Mouse (Mus musculus) embryonic facial prominence, embryonic 10.5 days (tissue): ENCODE measurements around the gene Camkv. TPM values are rescaled to one million over a fixed set of nuclear protein-coding genes. Genes with fewer than 3 reads are reported as not detected.

ENCODE experiments used
- DNase-seq: peaks from one replicate; pipeline ENCODE4 v3.0.0-alpha.2; 2017; ENCODE audit warnings: low spot score
- H3K27ac ChIP-seq: fragments of 300-500 bp; sonication (generic); replicated peaks from 2 replicates; pipeline ENCODE4 v1.5.1; 2016; ENCODE audit warnings: mild to moderate bottlenecking
- H3K27me3 ChIP-seq: fragments of 300-500 bp; sonication (generic); replicated peaks from 2 replicates; pipeline ENCODE4 v1.6.1; 2016; ENCODE audit warnings: low read depth, mild to moderate bottlenecking; ENCODE audit not compliant: poor library complexity, severe bottlenecking
- H3K36me3 ChIP-seq: fragments of 300-500 bp; sonication (generic); replicated peaks from 2 replicates; pipeline ENCODE4 v1.6.1; 2016; ENCODE audit warnings: mild to moderate bottlenecking, moderate library complexity
- H3K4me1 ChIP-seq: fragments of 300-500 bp; sonication (generic); 2 replicates; pipeline ENCODE4 v1.6.1; 2016
- H3K4me3 ChIP-seq: fragments of 300-500 bp; sonication (generic); 2 replicates; pipeline ENCODE4 v1.5.1; 2016; ENCODE audit warnings: mild to moderate bottlenecking, moderate library complexity
- H3K9me3 ChIP-seq: fragments of 300-500 bp; sonication (generic); 2 replicates; pipeline ENCODE4 v1.6.1; 2016; ENCODE audit warnings: mild to moderate bottlenecking
- WGBS: fragments of 180-500 bp; shearing (Covaris S2); methylation state at CpG from one replicate; pipeline ENCODE4 v1.1.7; 2016; 5-methylcytosine and 5-hydroxymethylcytosine counted together
- polyA plus RNA-seq: library from polyadenylated mRNA; unstranded; fragments of >200 nt; fragmentation: Nextera tagmentation; extraction: Ambion mirVana; gene quantifications from 2 replicates; pipeline ENCODE4 v1.2.1, GENCODE M21; 2016

Camkv gene
- polyA plus RNA-seq, 1 experiment from 2014 or later: 7.6 TPM

DNA sequence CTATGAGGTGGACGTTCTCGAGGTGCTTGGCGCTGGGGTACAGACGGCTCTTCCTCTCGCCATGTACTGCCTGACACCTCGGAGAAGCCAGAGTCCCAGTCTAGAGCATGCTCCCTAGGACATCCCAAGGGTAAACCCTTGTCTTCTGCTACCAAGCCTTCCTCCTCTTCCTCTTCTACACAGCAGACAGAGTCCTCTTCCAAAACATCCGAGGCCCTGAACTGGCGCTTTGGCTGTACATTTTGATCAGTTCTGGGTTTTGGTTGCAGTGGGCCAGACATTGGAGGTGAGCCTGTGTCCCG is 49.2 kb downstream of the Camkv start:
- H3K27ac ChIP-seq: peak overlapping the region; percentile 95
- WGBS: 35% methylated on average over 9 of the region's 9 CpGs
- peaks cover 84% of the 10 kb centered on the region for H3K4me1 ChIP-seq
- DNase-seq: no peak
- H3K27me3 ChIP-seq: peaks cover 12% of the 10 kb centered on the region; the same call in 1 of the 2 replicates
- peaks cover 7% of the 10 kb centered on the region; the same call in 1 of the 2 replicates for H3K36me3 ChIP-seq
- peak overlapping the region; percentile 81 for H3K4me3 ChIP-seq
- H3K9me3 ChIP-seq: no peaks in the 10 kb centered on the region

GRCm38 (mm10) chr9:107985131-107986119 is 50.0 kb downstream of the Camkv start, which contains the start of gene Inka1:
TSS of gene Inka1 (minus strand) at chr9:107985879.
- Histone ChIP-seq H3K4me3 (peak within 1 kb of the TSS; percentile 81), H3K9me3 (no peaks in the 10 kb centered on the region), H3K27me3 (peaks cover 12% of the 10 kb centered on the region; the same call in 1 of the 2 replicates), H3K27ac (peak within 1 kb of the TSS; percentile 95), H3K36me3 (peaks cover 7% of the 10 kb centered on the region; the same call in 1 of the 2 replicates), H3K4me1 (peaks cover 77% of the 10 kb centered on the region)
- DNase-seq: peak; percentile 95
- under 1% methylated on average over 58 of the region's 58 CpGs for WGBS

DNA sequence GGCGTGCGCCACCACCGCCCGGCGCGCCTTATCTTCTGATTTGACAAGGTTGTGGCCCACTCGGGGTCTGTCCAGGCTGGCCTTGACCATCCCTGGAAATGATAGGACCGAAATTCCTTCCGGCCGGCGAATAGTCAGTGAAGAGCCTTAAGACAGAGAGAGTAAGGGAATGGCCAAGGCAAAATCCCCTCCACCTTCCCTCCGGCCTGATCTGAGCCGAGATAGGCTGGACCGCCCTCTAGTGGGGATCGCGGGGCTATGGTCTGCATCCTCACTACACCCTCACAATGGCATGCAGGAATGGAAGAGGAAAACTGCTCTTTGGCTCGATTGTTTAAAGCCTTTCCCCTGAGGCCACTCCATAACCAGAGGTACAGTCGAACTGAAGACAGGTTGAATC is 50.9 kb downstream of the Camkv start:
- WGBS: 4% methylated on average over 18 of the region's 18 CpGs
- peak; percentile 90 for DNase-seq
- no peaks in the 10 kb centered on the region for H3K9me3 ChIP-seq
- H3K4me3 ChIP-seq: peak overlapping the region; percentile 81
- peaks cover 7% of the 10 kb centered on the region; the same call in 1 of the 2 replicates for H3K36me3 ChIP-seq
- peak overlapping the region; percentile 95 for H3K27ac ChIP-seq
- peaks cover 67% of the 10 kb centered on the region for H3K4me1 ChIP-seq
- peaks cover 12% of the 10 kb centered on the region; the same call in 1 of the 2 replicates for H3K27me3 ChIP-seq

GRCm38 (mm10) chr9:107987950-107988349 is 52.5 kb downstream of the Camkv start:
- WGBS: 59% methylated on average over 3 of the region's 3 CpGs
- H3K4me3 ChIP-seq: no peak overlapping the region
- H3K9me3 ChIP-seq: no peaks in the 10 kb centered on the region
- H3K4me1 ChIP-seq: peaks cover 60% of the 10 kb centered on the region
- peaks cover 7% of the 10 kb centered on the region; the same call in 1 of the 2 replicates for H3K36me3 ChIP-seq
- H3K27me3 ChIP-seq: peaks cover 12% of the 10 kb centered on the region; the same call in 1 of the 2 replicates
- no peak for DNase-seq
- H3K27ac ChIP-seq: peak overlapping the region; percentile 77

- Histone ChIP-seq H3K27ac (peak within 1 kb of the TSS; percentile 30; the same call in 1 of the 2 replicates), H3K4me1 (peaks cover 19% of the 10 kb centered on the region), H3K9me3 (no peaks in the 10 kb centered on the region), H3K27me3 (no peaks in the 10 kb centered on the region), H3K4me3 (no peak within 1 kb of the TSS), H3K36me3 (no peaks in the 10 kb centered on the region)
- DNase-seq: no peak
- WGBS: 48% methylated on average over 2 of the region's 2 CpGs
Measured at GRCm38 (mm10) chr9:107992197-107992596, 56.7 kb downstream of the Camkv start, which contains the start of gene Cdhr4. TSS of gene Cdhr4 (plus strand) at chr9:107992497.

DNA sequence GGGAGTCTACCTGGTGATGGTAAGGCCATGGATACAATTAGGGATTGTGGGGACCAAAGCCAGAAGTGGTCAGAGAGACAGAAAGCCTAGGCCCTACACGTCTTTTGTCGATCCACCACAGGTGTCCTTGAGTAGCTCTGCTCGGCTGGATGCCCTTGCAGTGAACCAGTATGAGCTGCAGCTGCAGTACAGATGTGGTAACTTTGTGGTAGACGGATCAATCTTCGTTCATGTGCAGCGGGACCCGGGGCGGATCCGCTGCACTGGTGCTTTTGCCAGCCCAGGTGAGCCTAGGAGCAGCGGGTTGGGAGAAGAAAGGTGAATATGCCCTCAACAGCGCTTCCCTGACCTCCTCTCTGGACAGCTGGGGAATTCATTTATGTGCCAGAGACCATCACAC is 57.5 kb downstream of the Camkv start:
- H3K4me3 ChIP-seq: no peak overlapping the region
- no peaks in the 10 kb centered on the region for H3K36me3 ChIP-seq
- no peak for DNase-seq
- H3K27ac ChIP-seq: no peak overlapping the region
- WGBS: 85% methylated on average over 11 of the region's 11 CpGs
- no peaks in the 10 kb centered on the region for H3K27me3 ChIP-seq
- H3K9me3 ChIP-seq: no peaks in the 10 kb centered on the region
- peaks cover 13% of the 10 kb centered on the region for H3K4me1 ChIP-seq

DNA sequence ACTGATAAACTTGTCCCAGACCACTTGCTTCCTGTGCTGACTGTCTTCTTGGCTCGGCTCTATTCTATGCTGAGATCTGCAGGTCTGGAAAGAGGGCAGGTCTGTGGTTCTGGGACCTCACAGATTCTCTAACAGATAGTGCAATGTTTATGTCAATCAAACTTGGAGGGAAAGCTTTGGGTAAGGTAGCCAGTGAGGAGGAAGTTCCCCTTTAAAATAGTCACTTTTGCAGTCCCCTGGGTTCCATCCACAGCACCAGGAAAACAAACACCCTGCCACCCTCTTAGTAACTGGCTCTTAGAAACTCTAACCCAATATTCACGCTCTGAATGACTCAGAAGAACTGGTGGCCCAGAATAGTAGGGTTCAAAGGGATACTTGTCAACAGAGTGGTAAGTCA is 59.0 kb downstream of the Camkv start:
- 73% methylated on average over 2 of the region's 2 CpGs for WGBS
- H3K4me3 ChIP-seq: no peak overlapping the region
- no peak for DNase-seq
- no peaks in the 10 kb centered on the region for H3K27me3 ChIP-seq
- H3K36me3 ChIP-seq: no peaks in the 10 kb centered on the region
- H3K9me3 ChIP-seq: no peaks in the 10 kb centered on the region
- H3K27ac ChIP-seq: no peak overlapping the region
- peaks cover 8% of the 10 kb centered on the region for H3K4me1 ChIP-seq

DNA sequence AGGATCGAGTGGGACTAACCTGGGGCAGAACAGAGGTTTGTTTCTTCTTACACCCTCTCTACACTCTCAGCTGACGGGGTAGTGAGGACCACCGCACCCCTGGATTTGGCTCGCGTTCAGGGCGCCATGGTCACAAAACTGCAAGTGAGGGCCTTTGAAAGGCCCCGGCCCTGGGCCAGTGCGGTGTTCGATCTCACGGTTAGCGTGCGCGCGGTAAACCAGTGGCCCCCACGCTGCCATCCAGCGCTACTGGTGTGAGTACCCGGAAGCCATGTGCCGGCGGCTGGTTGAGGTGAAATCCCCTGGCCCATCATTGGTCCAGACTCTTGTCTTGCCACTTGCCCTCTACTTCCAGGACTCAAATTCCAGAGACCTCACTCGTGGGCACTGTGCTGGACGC is 60.0 kb downstream of the Camkv start:
- H3K36me3 ChIP-seq: no peaks in the 10 kb centered on the region
- no peak for DNase-seq
- peaks cover 8% of the 10 kb centered on the region for H3K4me1 ChIP-seq
- WGBS: 92% methylated on average over 21 of the region's 21 CpGs
- H3K27ac ChIP-seq: no peak overlapping the region
- no peaks in the 10 kb centered on the region for H3K9me3 ChIP-seq
- no peak overlapping the region for H3K4me3 ChIP-seq
- H3K27me3 ChIP-seq: no peaks in the 10 kb centered on the region

- no peaks in the 10 kb centered on the region for H3K9me3 ChIP-seq
- no peak within 1 kb of the TSS for H3K27ac ChIP-seq
- H3K4me1 ChIP-seq: peaks cover 8% of the 10 kb centered on the region
- no peaks in the 10 kb centered on the region for H3K36me3 ChIP-seq
- H3K4me3 ChIP-seq: no peak within 1 kb of the TSS
- H3K27me3 ChIP-seq: no peaks in the 10 kb centered on the region
- 93% methylated on average over 5 of the region's 5 CpGs for WGBS
- DNase-seq: no peak
Measured at GRCm38 (mm10) chr9:107996049-107996448, 60.6 kb downstream of the Camkv start, which contains the start of gene Gm20662. TSS of gene Gm20662 (plus strand) at chr9:107996349.

Other genes with a start within 250 kb of the Camkv start
- 13.2 and 21.4 TPM in 2 replicates for gene Sema3f, start 225.2 kb upstream of the Camkv start, polyA plus RNA-seq
- 200 and 206 TPM in 2 replicates for gene Rbm5, start 164.7 kb upstream of the Camkv start, polyA plus RNA-seq
- 114 and 116 TPM in 2 replicates for gene Rbm6, start 62.4 kb upstream of the Camkv start, polyA plus RNA-seq
- 12.2 and 12.7 TPM in 2 replicates for gene Mon1a, start 47.5 kb upstream of the Camkv start, polyA plus RNA-seq
- 0.65 and 1.1 TPM in 2 replicates for gene Mst1r, start 28.8 kb upstream of the Camkv start, polyA plus RNA-seq
- gene Actl11, start 7.2 kb upstream of the Camkv start, polyA plus RNA-seq: not detected in 2 replicates
- gene Traip, start 14.5 kb downstream of the Camkv start, polyA plus RNA-seq: 38.8 and 41.5 TPM in 2 replicates
- gene Uba7, start 39.8 kb downstream of the Camkv start, polyA plus RNA-seq: 10.3 and 11.9 TPM in 2 replicates
- gene Gm20661, start 47.4 kb downstream of the Camkv start, polyA plus RNA-seq: 2.9 and 4.4 TPM in 2 replicates
- 99.3 and 112 TPM in 2 replicates for gene Inka1, start 50.2 kb downstream of the Camkv start, polyA plus RNA-seq
- gene Cdhr4, start 56.8 kb downstream of the Camkv start, polyA plus RNA-seq: 4.6 and 6.5 TPM in 2 replicates
- 0.41 and 0.52 TPM in 2 replicates for gene Gm20662, start 60.7 kb downstream of the Camkv start, polyA plus RNA-seq
- 57.1 and 57.3 TPM in 2 replicates for gene Ip6k1, start 66.8 kb downstream of the Camkv start, polyA plus RNA-seq
- gene Gmppb, start 113.6 kb downstream of the Camkv start, polyA plus RNA-seq: 23.3 and 26.1 TPM in 2 replicates
- 2.7 and 2.8 TPM in 2 replicates for gene Amigo3, start 117.5 kb downstream of the Camkv start, polyA plus RNA-seq
- gene Mst1, start 144.8 kb downstream of the Camkv start, polyA plus RNA-seq: 0.43 and 0.69 TPM in 2 replicates
- 32.7 and 34.1 TPM in 2 replicates for gene Rnf123, start 147.7 kb downstream of the Camkv start, polyA plus RNA-seq
- 68.3 and 72.8 TPM in 2 replicates for gene Apeh, start 158.9 kb downstream of the Camkv start, polyA plus RNA-seq